Mouse (Mus musculus): ENCODE measurements around the gene Srgap1.

Gene Srgap1

GRCm38 (mm10) chr10:121961121-121961893 is 85.8 kb downstream of the Srgap1 start:
- no peak for DNase-seq

DNA sequence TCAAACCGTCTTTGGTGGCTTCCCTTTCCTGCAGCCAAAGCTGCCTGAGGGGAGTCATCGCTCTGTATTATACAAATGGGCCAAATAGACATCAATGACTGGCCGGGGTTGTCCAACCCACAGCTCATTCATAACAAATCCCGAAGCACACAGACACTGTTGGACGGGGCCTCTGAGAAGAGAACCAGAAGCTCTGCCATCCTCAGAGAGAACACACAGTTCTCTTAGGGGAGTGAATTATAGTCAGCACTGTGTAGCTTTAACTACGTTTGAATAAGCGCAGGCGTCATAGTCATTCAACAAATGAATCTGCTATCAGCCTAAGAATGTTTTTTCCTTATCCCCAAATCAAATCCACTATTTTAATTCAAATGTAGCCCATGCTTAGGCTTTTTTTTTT is 88.4 kb downstream of the Srgap1 start:
- DNase-seq: no peak

GRCm38 (mm10) chr10:121956505-121956904 is 90.6 kb downstream of the Srgap1 start:
- peak; percentile 33 for DNase-seq

- DNase-seq: no peak
Measured at GRCm38 (mm10) chr10:121955730-121956129, 91.4 kb downstream of the Srgap1 start.

DNA sequence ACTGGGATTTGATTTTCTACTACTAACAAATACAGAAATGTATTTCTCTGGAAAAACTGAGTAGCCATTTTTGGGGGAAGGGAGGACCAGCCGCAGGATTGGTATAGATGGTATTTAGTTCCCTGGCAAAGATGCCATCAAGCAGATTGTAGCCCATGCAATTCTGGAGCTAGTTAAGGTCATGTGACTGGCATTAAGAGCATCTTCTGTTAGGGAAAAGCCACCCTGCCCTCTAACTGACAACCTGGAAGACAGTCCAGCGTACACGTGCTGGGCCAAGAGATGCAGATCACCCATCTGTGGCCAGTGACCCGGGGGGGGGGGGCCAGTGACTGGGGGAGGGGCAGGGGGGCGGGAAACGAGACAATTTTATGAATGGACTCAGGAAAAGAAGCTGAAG is 92.2 kb downstream of the Srgap1 start:
- DNase-seq: no peak

DNA sequence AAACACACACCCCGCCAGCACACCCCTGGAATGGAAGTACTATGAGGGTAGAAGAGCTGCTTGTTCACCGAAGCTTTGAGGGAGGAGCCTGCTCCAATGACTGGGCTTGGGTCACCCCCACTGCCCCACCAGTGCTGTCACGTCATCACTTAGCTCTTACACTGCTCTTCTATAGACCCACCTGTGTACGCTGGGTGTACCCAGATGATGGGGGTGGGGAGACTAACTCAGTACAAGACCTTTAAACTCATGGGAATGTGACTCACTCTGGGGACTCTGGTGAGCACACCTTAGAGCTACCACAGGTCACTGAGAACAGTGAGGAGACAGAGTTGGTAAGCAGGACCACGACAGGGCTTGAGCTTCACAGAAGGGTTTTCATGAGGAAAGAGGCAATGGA is 94.1 kb downstream of the Srgap1 start:
- DNase-seq: no peak

DNA sequence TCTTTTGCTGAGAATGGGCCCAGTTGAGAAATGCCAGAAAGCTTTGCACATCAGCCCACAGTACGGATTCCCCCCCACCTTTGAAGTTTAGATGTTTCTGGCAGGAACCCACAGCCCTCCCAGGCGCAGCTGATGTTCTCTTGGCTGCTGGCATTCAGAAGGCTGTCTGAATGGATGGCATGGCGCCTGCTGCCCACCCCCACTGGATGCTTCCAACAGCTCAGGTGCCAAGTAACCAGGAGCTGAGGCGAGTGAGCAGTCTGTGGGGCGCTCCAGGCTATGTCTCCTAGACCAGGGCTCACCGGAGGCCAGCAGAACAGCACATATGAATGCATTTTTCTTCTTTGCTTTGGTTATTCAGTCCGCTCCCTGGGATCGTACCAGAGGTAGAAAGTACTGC is 100.9 kb downstream of the Srgap1 start:
- peak; percentile 66 for DNase-seq

DNA sequence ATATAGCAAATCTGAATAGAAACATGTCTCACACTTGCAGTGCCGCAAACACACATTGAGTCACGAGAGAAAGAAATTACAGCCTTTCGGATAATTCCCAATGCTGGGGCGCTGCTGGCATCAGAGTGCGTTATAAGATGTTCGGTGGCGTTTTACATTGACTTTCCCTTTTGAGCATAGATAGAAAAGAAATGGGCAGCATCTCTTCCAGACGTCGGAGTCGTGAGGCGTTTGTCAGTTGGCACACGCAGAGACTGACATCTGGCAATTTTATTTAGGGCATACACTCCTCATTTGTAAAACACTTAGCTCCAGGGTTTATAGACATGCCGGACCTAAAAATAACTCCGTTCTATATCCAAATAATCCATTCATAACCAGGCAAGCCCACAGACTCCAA is 115.2 kb downstream of the Srgap1 start:
- no peak for DNase-seq

- DNase-seq: no peak
Measured at GRCm38 (mm10) chr10:121926094-121926493, 121.0 kb downstream of the Srgap1 start.

DNA sequence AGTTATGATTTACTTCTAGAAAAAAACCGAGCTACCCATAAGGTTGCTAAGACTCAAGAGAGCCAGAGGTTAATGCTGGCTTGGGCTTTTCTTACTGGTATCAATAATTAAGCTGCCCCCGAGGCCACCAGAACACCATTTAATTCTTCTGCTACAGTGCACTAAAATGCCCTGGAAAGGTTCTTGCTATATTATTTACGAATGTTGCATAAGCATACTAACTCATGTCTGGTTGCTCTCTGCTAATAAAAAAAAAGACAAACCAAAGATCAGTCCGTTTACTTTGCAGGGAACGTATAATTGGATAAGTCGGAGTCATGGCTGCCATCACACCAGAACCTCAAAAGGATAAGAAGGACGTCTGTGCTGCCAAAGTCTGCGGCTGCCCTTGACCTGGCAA is 128.1 kb downstream of the Srgap1 start:
- no peak for DNase-seq

DNA sequence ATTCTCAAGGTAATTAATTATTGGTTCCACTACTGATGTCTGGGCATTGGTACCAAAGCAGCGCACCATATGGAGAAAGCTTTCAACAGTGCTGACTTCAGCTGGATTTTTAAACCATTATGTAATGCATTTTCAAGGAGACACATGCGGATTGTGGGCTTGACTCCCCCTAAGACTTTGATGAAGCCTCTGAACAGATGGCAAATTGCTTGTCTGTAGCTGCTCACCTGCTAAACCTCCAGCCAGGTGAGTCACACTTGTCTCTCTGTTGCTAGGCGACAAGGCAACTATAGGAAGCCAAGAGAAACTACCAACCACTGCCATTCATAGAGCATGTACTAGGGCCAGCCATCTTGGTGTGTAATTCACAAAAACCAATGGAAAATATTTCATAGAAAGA is 128.5 kb downstream of the Srgap1 start:
- DNase-seq: no peak

- no peak for DNase-seq
Measured at GRCm38 (mm10) chr10:121915530-121915929, 131.6 kb downstream of the Srgap1 start.

- DNase-seq: no peak
Measured at GRCm38 (mm10) chr10:121904137-121904536, 143.0 kb downstream of the Srgap1 start.

GRCm38 (mm10) chr10:121902651-121903050 is 144.5 kb downstream of the Srgap1 start:
- DNase-seq: no peak

GRCm38 (mm10) chr10:121900772-121901171 is 146.3 kb downstream of the Srgap1 start:
- no peak for DNase-seq

- DNase-seq: no peak
Measured at GRCm38 (mm10) chr10:121899706-121900105, 147.4 kb downstream of the Srgap1 start.

GRCm38 (mm10) chr10:121897835-121898370 is 149.2 kb downstream of the Srgap1 start:
- DNase-seq: no peak

- no peak for DNase-seq
Measured at GRCm38 (mm10) chr10:121891390-121892067, 155.6 kb downstream of the Srgap1 start.

GRCm38 (mm10) chr10:121890061-121890460 is 157.1 kb downstream of the Srgap1 start:
- DNase-seq: no peak

GRCm38 (mm10) chr10:121886805-121887204 is 160.3 kb downstream of the Srgap1 start:
- no peak for DNase-seq

GRCm38 (mm10) chr10:121885512-121886218 is 161.4 kb downstream of the Srgap1 start:
- no peak for DNase-seq

GRCm38 (mm10) chr10:121882461-121882860 is 164.7 kb downstream of the Srgap1 start:
- DNase-seq: no peak

- no peak for DNase-seq
Measured at GRCm38 (mm10) chr10:121878855-121879254, 168.3 kb downstream of the Srgap1 start.

DNA sequence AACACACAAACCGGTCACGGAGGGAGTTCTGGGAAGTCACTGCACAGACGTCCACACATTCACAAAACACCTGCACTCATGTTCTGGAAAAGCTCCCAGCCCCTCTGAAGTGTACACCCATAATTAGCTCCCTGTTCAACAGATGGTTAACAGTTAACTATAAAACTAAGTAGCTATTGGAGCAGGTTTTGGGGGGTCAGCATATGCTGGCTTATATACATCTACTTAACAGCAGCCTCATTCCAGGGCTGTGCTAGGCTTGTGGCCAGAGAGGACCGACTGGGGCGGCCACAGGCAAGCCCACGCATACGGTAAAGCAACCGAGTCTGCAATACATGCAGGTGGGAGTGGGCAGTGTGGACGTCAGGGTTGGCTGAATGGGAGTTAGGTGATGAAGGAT is 169.2 kb downstream of the Srgap1 start:
- DNase-seq: no peak
